29 mouse cellular contexts compared by ENCODE assay signal in genomic region chr19:23188986-23189385, GRCm38 (mm10).
"Had no signal": no experiment of that assay in that cellular context is flagged by ENCODE, and none has a peak within 500 bp of the region (broad histone marks: within the 10 kb centered on the region; RNA-seq: fewer than 3 reads in every experiment).

No protein-coding gene starts in this region.

- H3K4me1 ChIP-seq: limb, embryonic 10.5 days; limb, embryonic 12.5 days; limb, embryonic 13.5 days; limb, embryonic 15.5 days; lung, embryonic 15.5 days; midbrain, embryonic 10.5 days; midbrain, embryonic 12.5 days; midbrain, embryonic 13.5 days; midbrain, embryonic 15.5 days; neural tube, embryonic 12.5 days; neural tube, embryonic 13.5 days had no signal

- H3K27ac ChIP-seq: limb, embryonic 10.5 days; limb, embryonic 12.5 days; limb, embryonic 13.5 days; limb, embryonic 15.5 days; liver, embryonic 12.5 days; liver, embryonic 13.5 days; liver, embryonic 14.5 days; liver, embryonic 15.5 days; lung, embryonic 15.5 days; macrophage; midbrain, embryonic 10.5 days; midbrain, embryonic 12.5 days; midbrain, embryonic 13.5 days; midbrain, embryonic 15.5 days; neural tube, embryonic 12.5 days; neural tube, embryonic 13.5 days had no signal

- DNase-seq: left cerebral cortex, postnatal 4 days; liver; liver, embryonic 13.5 days; liver, postnatal 0 days; lung, adult 18-20 months; lung, adult 2 months; lung, embryonic 14.5 days; lung, postnatal 10 days; lung, postnatal 36 days; lung, postnatal 4 days; midbrain, embryonic 14.5 days had no signal

- ATAC-seq: liver, embryonic 12.5 days; liver, postnatal 0 days; midbrain, embryonic 13.5 days; midbrain, embryonic 15.5 days; midbrain, embryonic 16.5 days had no signal

- H3K4me3 ChIP-seq: limb, embryonic 10.5 days; limb, embryonic 12.5 days; limb, embryonic 13.5 days; limb, embryonic 15.5 days; liver, embryonic 12.5 days; liver, embryonic 13.5 days; liver, embryonic 15.5 days; lung, embryonic 15.5 days; megakaryocyte, embryonic 14.5 days; midbrain, embryonic 10.5 days; midbrain, embryonic 12.5 days; midbrain, embryonic 13.5 days; midbrain, embryonic 15.5 days; myocyte; neural tube, embryonic 12.5 days; neural tube, embryonic 13.5 days had no signal
